Mouse (Mus musculus): ENCODE results near the gene Usp47. TPM values are rescaled to one million over a fixed set of nuclear protein-coding genes. Genes with fewer than 3 reads are reported as not detected.

Usp47 gene
- polyA plus RNA-seq, 1 experiment from 2014 or later = 106 TPM

- no peak overlapping the region for H3K4me3 ChIP-seq (replicated peaks; ENCODE audit: low read depth, low read length)
These were observed 107.4 kb downstream of the Usp47 start for GRCm38 (mm10) chr7:112130660-112131059.

DNA sequence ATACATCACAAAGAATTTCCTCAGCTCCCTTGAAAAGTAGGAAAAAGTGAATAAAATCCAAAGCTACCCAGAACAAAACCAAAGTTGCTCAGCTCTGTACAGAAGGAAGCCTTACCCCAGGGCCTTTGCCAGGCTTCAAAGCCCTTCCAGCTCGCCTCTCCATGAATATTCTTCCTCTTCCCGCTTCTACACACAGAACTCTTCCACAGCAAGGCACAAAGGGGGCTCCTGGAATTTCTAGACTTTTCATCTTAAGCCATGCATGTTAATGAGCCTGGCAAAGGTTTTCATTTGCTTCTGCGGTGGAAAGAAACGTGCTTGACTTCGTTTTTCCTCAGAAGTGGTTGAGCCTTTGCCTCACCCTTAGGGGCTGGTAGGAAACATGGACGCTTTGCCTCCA is 108.7 kb downstream of the Usp47 start:
- ATAC-seq (ENCODE audit: low FRiP score, low TSS enrichment) (no peak), DNase-seq (peak; percentile 47)
- Histone ChIP-seq H3K4me1 (ENCODE audit: control insufficient read depth, insufficient read depth, low read length) (no peaks in the 10 kb centered on the region), H3K4me3 (replicated peaks; ENCODE audit: low read depth, low read length) (no peak overlapping the region), H3K9me3 (ENCODE audit: control insufficient read depth, low read length) (no peaks in the 10 kb centered on the region), H3K4me2 (ENCODE audit: low read length) (no peak overlapping the region), H3K27me3 (ENCODE audit: control insufficient read depth, insufficient read depth, low read length) (no peaks in the 10 kb centered on the region), H3K9ac (replicated peaks; ENCODE audit: low read length) (no peak overlapping the region), H3K36me3 (ENCODE audit: control insufficient read depth, insufficient read depth, low read length) (no peaks in the 10 kb centered on the region), H3K27ac (replicated peaks; ENCODE audit: low read depth, low read length) (no peak overlapping the region)
- 43% methylated on average over 6 of the region's 6 CpGs for WGBS

More at GRCm38 (mm10) chr7:112130660-112131059, 107.4 kb downstream of the Usp47 start:
- Histone ChIP-seq H3K27me3 (ENCODE audit: control insufficient read depth, insufficient read depth, low read length) (no peaks in the 10 kb centered on the region), H3K4me2 (ENCODE audit: low read length) (no peak overlapping the region), H3K9me3 (ENCODE audit: control insufficient read depth, low read length) (no peaks in the 10 kb centered on the region), H3K36me3 (ENCODE audit: control insufficient read depth, insufficient read depth, low read length) (no peaks in the 10 kb centered on the region), H3K27ac (replicated peaks; ENCODE audit: low read depth, low read length) (no peak overlapping the region), H3K4me1 (ENCODE audit: control insufficient read depth, insufficient read depth, low read length) (no peaks in the 10 kb centered on the region), H3K9ac (replicated peaks; ENCODE audit: low read length) (no peak overlapping the region)
- ATAC-seq (ENCODE audit: low FRiP score, low TSS enrichment) = no peak
- DNase-seq = no peak
- WGBS = 99% methylated on average over 3 of the region's 3 CpGs

DNA sequence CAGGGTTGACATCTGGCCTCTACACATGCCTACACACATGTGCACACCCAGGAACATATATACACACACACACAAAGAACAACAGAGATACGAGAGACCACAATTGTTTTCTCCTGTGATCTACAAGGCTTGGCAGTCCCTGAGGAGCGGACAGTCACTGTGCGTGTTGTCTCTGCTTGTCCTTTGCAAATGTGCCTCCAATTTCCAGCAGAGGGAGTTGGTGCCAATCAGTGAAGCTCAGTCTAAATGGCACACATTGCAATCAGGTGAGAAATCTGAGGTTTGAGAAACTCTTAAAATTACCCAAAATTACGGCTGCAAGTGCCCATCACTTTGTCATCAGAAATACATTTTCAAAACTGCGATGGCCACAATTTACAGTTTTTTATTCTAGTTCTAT is 110.0 kb downstream of the Usp47 start:
- DNase-seq (no peak), ATAC-seq (ENCODE audit: low FRiP score, low TSS enrichment) (no peak)
- no peaks in the 10 kb centered on the region for H3K9me3 ChIP-seq (ENCODE audit: control insufficient read depth, low read length)
- WGBS = 87% methylated on average over 5 of the region's 5 CpGs
- no peak overlapping the region for H3K4me2 ChIP-seq (ENCODE audit: low read length)
- H3K9ac ChIP-seq (replicated peaks; ENCODE audit: low read length) = no peak overlapping the region
- no peaks in the 10 kb centered on the region for H3K27me3 ChIP-seq (ENCODE audit: control insufficient read depth, insufficient read depth, low read length)
- H3K36me3 ChIP-seq (ENCODE audit: control insufficient read depth, insufficient read depth, low read length) = no peaks in the 10 kb centered on the region
- H3K27ac ChIP-seq (replicated peaks; ENCODE audit: low read depth, low read length) = no peak overlapping the region
- no peaks in the 10 kb centered on the region for H3K4me1 ChIP-seq (ENCODE audit: control insufficient read depth, insufficient read depth, low read length)
- no peak overlapping the region for H3K4me3 ChIP-seq (replicated peaks; ENCODE audit: low read depth, low read length)

DNA sequence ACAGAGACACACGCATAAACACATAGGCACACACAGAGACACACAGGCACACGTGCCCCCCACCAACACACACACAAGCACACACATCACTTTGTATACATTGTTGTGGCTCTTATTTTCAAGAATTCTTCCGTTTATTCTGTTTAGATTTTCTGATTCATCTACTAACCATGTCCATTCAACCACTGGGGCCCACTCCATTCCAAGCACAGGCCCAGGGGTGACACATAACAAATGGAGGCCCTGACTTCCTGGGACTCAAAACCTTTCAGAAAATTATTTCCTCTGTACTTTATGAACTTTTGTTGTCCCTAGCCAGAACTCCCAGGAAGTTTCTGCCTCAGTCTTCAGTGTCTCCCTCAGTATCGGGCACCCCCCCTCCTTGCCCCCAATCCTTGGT is 111.9 kb downstream of the Usp47 start:
- no peaks in the 10 kb centered on the region for H3K36me3 ChIP-seq (ENCODE audit: control insufficient read depth, insufficient read depth, low read length)
- H3K27ac ChIP-seq (replicated peaks; ENCODE audit: low read depth, low read length) = no peak overlapping the region
- no peak overlapping the region for H3K4me3 ChIP-seq (replicated peaks; ENCODE audit: low read depth, low read length)
- DNase-seq = no peak
- no peak for ATAC-seq (ENCODE audit: low FRiP score, low TSS enrichment)
- no peak overlapping the region for H3K9ac ChIP-seq (replicated peaks; ENCODE audit: low read length)
- H3K4me1 ChIP-seq (ENCODE audit: control insufficient read depth, insufficient read depth, low read length) = no peaks in the 10 kb centered on the region
- H3K4me2 ChIP-seq (ENCODE audit: low read length) = no peak overlapping the region
- H3K9me3 ChIP-seq (ENCODE audit: control insufficient read depth, low read length) = no peaks in the 10 kb centered on the region
- 95% methylated on average over 4 of the region's 4 CpGs for WGBS
- H3K27me3 ChIP-seq (ENCODE audit: control insufficient read depth, insufficient read depth, low read length) = no peaks in the 10 kb centered on the region

DNA sequence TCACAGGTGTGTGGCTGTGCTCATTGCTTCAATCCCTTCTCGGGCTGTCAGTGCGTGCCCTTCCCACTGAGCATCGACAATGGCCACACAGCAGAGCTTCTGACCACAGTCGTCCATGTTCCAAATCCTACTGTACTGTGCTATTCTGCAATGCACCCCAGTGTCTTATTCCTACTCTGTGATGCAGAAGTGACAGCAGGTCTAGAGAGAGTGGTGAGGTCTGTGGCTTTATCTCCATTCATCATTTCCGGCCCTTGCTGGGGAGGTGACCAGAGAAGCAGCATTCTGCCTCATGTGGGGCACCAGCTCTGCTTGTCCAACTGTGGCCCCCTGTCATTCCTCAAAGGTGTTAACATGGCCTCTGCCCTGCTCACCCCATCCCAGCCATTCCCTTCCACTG is 113.2 kb downstream of the Usp47 start:
- ATAC-seq (ENCODE audit: low FRiP score, low TSS enrichment) = no peak
- no peak overlapping the region for H3K4me3 ChIP-seq (replicated peaks; ENCODE audit: low read depth, low read length)

GRCm38 (mm10) chr7:112138168-112138508 is 114.8 kb downstream of the Usp47 start:
- Histone ChIP-seq H3K27ac (replicated peaks; ENCODE audit: low read depth, low read length) (no peak overlapping the region), H3K4me2 (ENCODE audit: low read length) (no peak overlapping the region), H3K9ac (replicated peaks; ENCODE audit: low read length) (no peak overlapping the region), H3K4me3 (replicated peaks; ENCODE audit: low read depth, low read length) (no peak overlapping the region), H3K36me3 (ENCODE audit: control insufficient read depth, insufficient read depth, low read length) (no peaks in the 10 kb centered on the region), H3K27me3 (ENCODE audit: control insufficient read depth, insufficient read depth, low read length) (no peaks in the 10 kb centered on the region), H3K4me1 (ENCODE audit: control insufficient read depth, insufficient read depth, low read length) (no peaks in the 10 kb centered on the region), H3K9me3 (ENCODE audit: control insufficient read depth, low read length) (no peaks in the 10 kb centered on the region)
- ATAC-seq (ENCODE audit: low FRiP score, low TSS enrichment) (no peak), DNase-seq (no peak)
- 74% methylated on average over 7 of the region's 7 CpGs for WGBS

More for the DNA sequence above, 113.2 kb downstream of the Usp47 start:
- Histone ChIP-seq H3K27me3 (ENCODE audit: control insufficient read depth, insufficient read depth, low read length) (no peaks in the 10 kb centered on the region), H3K36me3 (ENCODE audit: control insufficient read depth, insufficient read depth, low read length) (no peaks in the 10 kb centered on the region), H3K4me1 (ENCODE audit: control insufficient read depth, insufficient read depth, low read length) (no peaks in the 10 kb centered on the region), H3K27ac (replicated peaks; ENCODE audit: low read depth, low read length) (no peak overlapping the region), H3K9ac (replicated peaks; ENCODE audit: low read length) (no peak overlapping the region), H3K9me3 (ENCODE audit: control insufficient read depth, low read length) (no peaks in the 10 kb centered on the region), H3K4me2 (ENCODE audit: low read length) (no peak overlapping the region)
- 76% methylated on average over 5 of the region's 5 CpGs for WGBS
- DNase-seq = no peak

DNA sequence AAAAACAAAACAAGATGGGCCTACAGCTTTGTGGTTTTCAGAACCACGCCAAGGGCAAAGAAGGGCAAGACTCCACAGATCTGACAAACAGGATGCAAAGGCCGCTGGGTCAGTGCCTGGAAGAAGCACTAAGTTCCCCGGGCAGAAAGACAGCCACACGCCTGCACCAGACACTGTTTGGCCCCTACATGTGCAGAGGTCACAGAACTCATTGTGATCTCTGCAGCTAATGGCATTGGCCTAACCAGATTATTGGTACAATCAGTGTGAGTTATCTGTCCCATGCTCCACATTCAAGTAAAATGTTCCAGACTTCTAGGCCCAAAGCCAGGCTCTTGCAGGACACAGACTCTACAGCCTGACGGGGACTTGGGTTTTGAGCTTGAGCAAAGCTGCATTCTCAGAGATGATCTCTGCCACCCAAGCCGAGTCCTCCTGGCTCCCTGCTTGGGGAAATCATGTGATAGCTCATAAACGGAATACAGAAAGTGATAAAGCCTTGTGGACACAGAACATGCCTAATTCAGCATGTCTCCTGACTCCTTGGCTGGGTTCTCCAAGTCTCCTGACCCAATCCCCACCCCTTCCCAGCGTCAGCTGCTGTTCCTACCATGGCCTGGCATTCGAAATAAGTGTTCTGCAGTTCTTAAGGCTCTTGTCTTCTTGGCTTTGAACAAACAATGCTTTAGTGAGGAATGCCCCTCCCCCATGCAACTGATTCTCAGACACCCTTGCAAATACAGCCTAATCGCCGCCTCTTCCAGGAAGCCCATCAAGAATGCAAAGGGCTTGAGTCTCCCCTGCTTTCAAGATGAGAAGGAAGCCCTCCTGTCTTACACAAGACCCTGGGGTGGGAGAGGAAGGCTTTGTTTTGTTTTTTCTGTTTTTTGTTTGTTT is 115.5 kb downstream of the Usp47 start:
- Histone ChIP-seq H3K27ac (replicated peaks; ENCODE audit: low read depth, low read length) (no peak overlapping the region), H3K4me2 (ENCODE audit: low read length) (no peak overlapping the region), H3K27me3 (ENCODE audit: control insufficient read depth, insufficient read depth, low read length) (no peaks in the 10 kb centered on the region), H3K9ac (replicated peaks; ENCODE audit: low read length) (no peak overlapping the region), H3K9me3 (ENCODE audit: control insufficient read depth, low read length) (no peaks in the 10 kb centered on the region), H3K4me1 (ENCODE audit: control insufficient read depth, insufficient read depth, low read length) (0 out of 2 replicates have a peak, but pooled peaks cover 3% of the 10 kb centered on the region), H3K4me3 (replicated peaks; ENCODE audit: low read depth, low read length) (no peak overlapping the region), H3K36me3 (ENCODE audit: control insufficient read depth, insufficient read depth, low read length) (no peaks in the 10 kb centered on the region)
- WGBS = 82% methylated on average over 11 of the region's 11 CpGs
- ATAC-seq (ENCODE audit: low FRiP score, low TSS enrichment) (no peak), DNase-seq (no peak)

DNA sequence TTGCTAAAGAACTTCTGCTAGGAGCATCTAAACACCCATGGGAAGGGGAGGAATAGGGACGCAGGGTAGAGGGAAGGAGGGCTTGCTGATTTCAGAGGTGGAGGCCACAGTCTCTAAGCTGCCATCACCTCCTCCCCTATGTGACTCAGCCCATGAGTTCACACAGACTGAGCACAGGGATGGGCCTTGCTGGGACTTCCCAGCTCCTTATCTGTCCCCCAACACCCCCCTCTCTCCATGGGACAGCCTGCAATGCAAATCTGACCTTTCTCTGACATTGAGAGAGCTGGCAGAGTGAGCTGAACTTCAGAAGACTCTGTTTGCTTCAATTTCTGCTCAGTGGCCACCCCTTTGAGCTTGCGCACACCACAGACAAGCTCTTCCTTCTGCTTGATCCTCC is 117.4 kb downstream of the Usp47 start:
- ATAC-seq (ENCODE audit: low FRiP score, low TSS enrichment) (no peak), DNase-seq (no peak)
- Histone ChIP-seq H3K9ac (replicated peaks; ENCODE audit: low read length) (no peak overlapping the region), H3K27me3 (ENCODE audit: control insufficient read depth, insufficient read depth, low read length) (no peaks in the 10 kb centered on the region), H3K4me2 (ENCODE audit: low read length) (no peak overlapping the region), H3K27ac (replicated peaks; ENCODE audit: low read depth, low read length) (no peak overlapping the region), H3K4me1 (ENCODE audit: control insufficient read depth, insufficient read depth, low read length) (0 out of 2 replicates have a peak, but pooled peaks cover 3% of the 10 kb centered on the region), H3K9me3 (ENCODE audit: control insufficient read depth, low read length) (no peaks in the 10 kb centered on the region), H3K36me3 (ENCODE audit: control insufficient read depth, insufficient read depth, low read length) (no peaks in the 10 kb centered on the region), H3K4me3 (replicated peaks; ENCODE audit: low read depth, low read length) (no peak overlapping the region)
- WGBS = 84% methylated on average over 2 of the region's 2 CpGs

DNA sequence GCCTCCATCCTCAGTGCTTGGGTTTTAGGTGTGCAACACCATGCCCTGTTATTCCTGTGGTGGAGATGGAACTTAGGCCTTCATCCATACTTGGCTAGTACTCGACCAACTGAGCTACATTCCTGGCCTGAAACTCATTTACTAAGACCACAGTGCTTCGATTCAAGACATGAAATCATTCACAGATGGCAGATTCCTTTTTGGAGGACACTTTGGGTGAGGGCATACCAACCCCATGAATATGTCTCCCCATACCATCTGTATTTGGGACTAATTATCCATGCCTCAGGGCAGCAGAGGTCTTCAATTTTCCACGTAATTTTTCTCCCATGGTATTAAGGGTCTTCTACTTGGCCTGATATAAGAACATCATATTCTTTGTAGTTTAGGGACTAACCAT is 119.3 kb downstream of the Usp47 start:
- Histone ChIP-seq H3K9ac (replicated peaks; ENCODE audit: low read length) (no peak overlapping the region), H3K36me3 (ENCODE audit: control insufficient read depth, insufficient read depth, low read length) (no peaks in the 10 kb centered on the region), H3K4me1 (ENCODE audit: control insufficient read depth, insufficient read depth, low read length) (0 out of 2 replicates have a peak, but pooled peaks cover 3% of the 10 kb centered on the region), H3K4me3 (replicated peaks; ENCODE audit: low read depth, low read length) (no peak overlapping the region), H3K27me3 (ENCODE audit: control insufficient read depth, insufficient read depth, low read length) (no peaks in the 10 kb centered on the region), H3K27ac (replicated peaks; ENCODE audit: low read depth, low read length) (no peak overlapping the region), H3K9me3 (ENCODE audit: control insufficient read depth, low read length) (no peaks in the 10 kb centered on the region), H3K4me2 (ENCODE audit: low read length) (no peak overlapping the region)
- WGBS = 80% methylated on average over 3 of the region's 3 CpGs
- DNase-seq (no peak), ATAC-seq (ENCODE audit: low FRiP score, low TSS enrichment) (no peak)

Measured in midbrain, embryonic 14.5 days (tissue).